Mouse (Mus musculus): ENCODE measurements around the gene Por.

- TF ChIP-seq CTCF (IDR thresholded peaks at IDR 0.05) = no peak
- TF ChIP-seq EP300 (IDR thresholded peaks at IDR 0.05) = no peak
Observed at GRCm38 (mm10) chr5:135751595-135751994, 81.8 kb downstream of the Por start.
